Mouse (Mus musculus) frontal cortex, postnatal 14 days (tissue): Measurements from ENCODE around the gene Igfbp6.

Experiments
- DNase-seq, 2 experiments: peaks; one replicate each; pipeline ENCODE4 v3.0.0; 2022; ENCODE audit warnings: low spot score in 2 of 2

Gene Igfbp6

GRCm38 (mm10) chr15:102175736-102176319 is 31.7 kb downstream of the Igfbp6 start:
- DNase-seq: no peak

GRCm38 (mm10) chr15:102176571-102177316 is 32.6 kb downstream of the Igfbp6 start:
- no peak for DNase-seq

GRCm38 (mm10) chr15:102177417-102177816 is 33.3 kb downstream of the Igfbp6 start:
- DNase-seq: no peak

GRCm38 (mm10) chr15:102178279-102178678 is 34.1 kb downstream of the Igfbp6 start:
- DNase-seq: peak in 1 of 2 experiments; percentile 77

GRCm38 (mm10) chr15:102179106-102179505 is 34.9 kb downstream of the Igfbp6 start:
- DNase-seq: no peak

- DNase-seq: no peak
Measured at GRCm38 (mm10) chr15:102179924-102180323, 35.8 kb downstream of the Igfbp6 start.

GRCm38 (mm10) chr15:102183076-102183475 is 38.9 kb downstream of the Igfbp6 start:
- DNase-seq: no peak

GRCm38 (mm10) chr15:102186239-102186638 is 42.1 kb downstream of the Igfbp6 start:
- DNase-seq: no peak

GRCm38 (mm10) chr15:102188096-102188495 is 43.9 kb downstream of the Igfbp6 start:
- DNase-seq: no peak

- DNase-seq: no peak
Measured at GRCm38 (mm10) chr15:102188883-102189282, 44.7 kb downstream of the Igfbp6 start.

GRCm38 (mm10) chr15:102191699-102192098 is 47.5 kb downstream of the Igfbp6 start:
- DNase-seq: no peak

- no peak for DNase-seq
Measured at GRCm38 (mm10) chr15:102192271-102192812, 48.2 kb downstream of the Igfbp6 start.

- no peak for DNase-seq
Measured at GRCm38 (mm10) chr15:102192820-102193386, 48.7 kb downstream of the Igfbp6 start.

GRCm38 (mm10) chr15:102193652-102194051 is 49.5 kb downstream of the Igfbp6 start:
- no peak for DNase-seq

- no peak for DNase-seq
Measured at GRCm38 (mm10) chr15:102194439-102194838, 50.3 kb downstream of the Igfbp6 start.

- no peak for DNase-seq
Measured at GRCm38 (mm10) chr15:102195373-102195772, 51.2 kb downstream of the Igfbp6 start.

GRCm38 (mm10) chr15:102198841-102199240 is 54.7 kb downstream of the Igfbp6 start:
- no peak for DNase-seq
